21 mouse cellular contexts compared by ENCODE assay signal in genomic region chrX:73931871-73932270, GRCm38 (mm10). TPM values are rescaled to one million over a fixed set of nuclear protein-coding genes. Genes with fewer than 3 reads are reported as not detected.
DNase-seq lines count a peak whose midpoint lies in the region; ATAC-seq and TF ChIP-seq lines count a peak whose summit lies in the region.
"Had no signal": no experiment of that assay in that cellular context is flagged by ENCODE, and none has a peak within 500 bp of the region (broad histone marks: within the 10 kb centered on the region; RNA-seq: fewer than 3 reads in every experiment).

No protein-coding gene starts in this region.

- no peak overlapping the region for H3K27ac ChIP-seq in MEL (ENCODE audit: control insufficient read depth, low read depth, low read length)
- H3K27ac ChIP-seq in intestine, embryonic 14.5 days (ENCODE audit: low read depth), result no peak overlapping the region
- H3K27ac ChIP-seq in stomach, postnatal 0 days (replicated peaks), result no peak overlapping the region
- H3K27ac ChIP-seq: embryonic facial prominence, embryonic 12.5 days; heart, embryonic 10.5 days; hindbrain, embryonic 13.5 days; hindbrain, postnatal 0 days had no signal

- no peak for TF ChIP-seq EP300 in MEL (IDR thresholded peaks at IDR 0.05; ENCODE audit: low read depth in 1 of 2, low read length in 2 of 2)
- TF ChIP-seq EP300 in stomach, postnatal 0 days (optimal IDR thresholded peaks at IDR 0.05), result no peak

- H3K9ac ChIP-seq in MEL (ENCODE audit: control insufficient read depth, low read depth, low read length, poor library complexity, severe bottlenecking), result no peak overlapping the region
- H3K9ac ChIP-seq in intestine, embryonic 14.5 days (ENCODE audit: low read length), result no peak overlapping the region
- H3K9ac ChIP-seq in stomach, postnatal 0 days (ENCODE audit: low read length), result no peak overlapping the region
- H3K9ac ChIP-seq: embryonic facial prominence, embryonic 12.5 days; hindbrain, embryonic 13.5 days had no signal

- intact Hi-C loops in heart, postnatal 25 days (cut with DNase I), result no loop called here

- H3K36me3 ChIP-seq in MEL (ENCODE audit: control insufficient read depth in 1 of 2, insufficient read depth in 2 of 2, low read length in 2 of 2), result no peaks in the 10 kb centered on the region
- H3K36me3 ChIP-seq in intestine, embryonic 14.5 days (ENCODE audit: control insufficient read depth, insufficient read depth, low read length), result no peaks in the 10 kb centered on the region
- H3K36me3 ChIP-seq in stomach, postnatal 0 days (ENCODE audit: control insufficient read depth, insufficient read depth, low read length), result no peaks in the 10 kb centered on the region
- H3K36me3 ChIP-seq: embryonic facial prominence, embryonic 12.5 days; hindbrain, embryonic 13.5 days had no signal

- H3K4me2 ChIP-seq in intestine, embryonic 14.5 days (ENCODE audit: low read length), result no peak overlapping the region
- no peak overlapping the region for H3K4me2 ChIP-seq in stomach, postnatal 0 days (replicated peaks; ENCODE audit: low read depth)
- H3K4me2 ChIP-seq: embryonic facial prominence, embryonic 12.5 days; hindbrain, embryonic 13.5 days had no signal

- H3K4me1 ChIP-seq in MEL (ENCODE audit: control insufficient read depth in 1 of 2, insufficient read depth in 2 of 2, low read length in 2 of 2), result peaks cover 0 to 7% of the 10 kb centered on the region in 2 experiments; a peak in 2 of 4 replicates
- no peaks in the 10 kb centered on the region for H3K4me1 ChIP-seq in intestine, embryonic 14.5 days (replicated peaks; ENCODE audit: control insufficient read depth, insufficient read depth, low read length)
- no peaks in the 10 kb centered on the region for H3K4me1 ChIP-seq in stomach, postnatal 0 days (replicated peaks; ENCODE audit: control insufficient read depth, insufficient read depth)
- H3K4me1 ChIP-seq: embryonic facial prominence, embryonic 12.5 days; heart, embryonic 10.5 days; hindbrain, embryonic 13.5 days had no signal

- no peak for TF ChIP-seq CTCF in MEL (IDR thresholded peaks at IDR 0.05 in 2 of 3, conservative IDR thresholded peaks at IDR 0.05 in 1 of 3; ENCODE audit: control insufficient read depth in 1 of 3, insufficient read depth in 1 of 3, low read depth in 2 of 3, low read length in 3 of 3, poor library complexity in 1 of 3, severe bottlenecking in 1 of 3)
- TF ChIP-seq CTCF in stomach, postnatal 0 days (IDR thresholded peaks at IDR 0.05; ENCODE audit: low read depth), result no peak

- H3K79me2 ChIP-seq in MEL (ENCODE audit: control insufficient read depth, insufficient read depth, low read length, poor library complexity), result no peaks in the 10 kb centered on the region

- TF ChIP-seq RAD21 in MEL (IDR thresholded peaks at IDR 0.05; ENCODE audit: low read depth, low read length), result no peak

- no peak overlapping the region for H3K4me3 ChIP-seq in MEL (ENCODE audit: control insufficient read depth in 1 of 2, insufficient read depth in 1 of 2, low read depth in 2 of 2, low read length in 2 of 2)
- H3K4me3 ChIP-seq in intestine, embryonic 14.5 days (ENCODE audit: low read depth, low read length), result no peak overlapping the region
- H3K4me3 ChIP-seq in stomach, postnatal 0 days (ENCODE audit: low read depth, low read length), result no peak overlapping the region
- H3K4me3 ChIP-seq: embryonic facial prominence, embryonic 12.5 days; heart, embryonic 10.5 days; hindbrain, embryonic 13.5 days had no signal

- 73% methylated on average over 2 of the region's 2 CpGs for WGBS in intestine, embryonic 14.5 days
- WGBS in stomach, postnatal 0 days, result 60% methylated on average over 2 of the region's 2 CpGs

- H3K9me3 ChIP-seq in MEL (replicated peaks; ENCODE audit: insufficient read depth, low read length), result no peaks in the 10 kb centered on the region
- no peaks in the 10 kb centered on the region for H3K9me3 ChIP-seq in intestine, embryonic 14.5 days (ENCODE audit: control insufficient read depth, low read length)
- no peaks in the 10 kb centered on the region for H3K9me3 ChIP-seq in stomach, postnatal 0 days (ENCODE audit: control insufficient read depth, low read length)
- H3K9me3 ChIP-seq: embryonic facial prominence, embryonic 12.5 days; heart, embryonic 10.5 days; hindbrain, embryonic 13.5 days had no signal

- no peak for ATAC-seq in intestine, embryonic 14.5 days (replicated peaks; ENCODE audit: low FRiP score, low TSS enrichment, low read depth)
- peak; percentile 41 for ATAC-seq in stomach, postnatal 0 days (ENCODE audit: low FRiP score, low TSS enrichment)
- ATAC-seq: forebrain, embryonic 14.5 days; hindbrain, postnatal 0 days had no signal

- no peaks in the 10 kb centered on the region for H3K27me3 ChIP-seq in MEL (ENCODE audit: control insufficient read depth in 1 of 2, insufficient read depth in 2 of 2, low read length in 2 of 2)
- H3K27me3 ChIP-seq in intestine, embryonic 14.5 days (replicated peaks; ENCODE audit: control insufficient read depth, insufficient read depth, low read length), result no peaks in the 10 kb centered on the region
- no peaks in the 10 kb centered on the region for H3K27me3 ChIP-seq in stomach, postnatal 0 days (ENCODE audit: control insufficient read depth, insufficient read depth, low read length)
- H3K27me3 ChIP-seq: embryonic facial prominence, embryonic 12.5 days; hindbrain, embryonic 13.5 days had no signal

- peak; percentile 2 for DNase-seq in heart, adult 11 months
- DNase-seq in heart, postnatal 25 days (ENCODE audit: low spot score), result no peak
- no peak for DNase-seq in MEL (ENCODE audit: low read depth, low spot score)
- peak; percentile 9 for DNase-seq in intestine, embryonic 14.5 days (ENCODE audit: low spot score)
- no peak for DNase-seq in stomach, postnatal 0 days (ENCODE audit: low spot score)
- no peak for DNase-seq in spleen, postnatal 36 days (ENCODE audit: low spot score in 2 of 2)
- DNase-seq in testis, postnatal 14 days (ENCODE audit: low spot score), result no peak
- DNase-seq in c-Kit-positive CD71-positive TER-119-positive erythroid progenitor cells, embryonic 14.5 days (ENCODE audit: low spot score), result no peak
- DNase-seq: adrenal gland, postnatal 14 days; cerebellum, adult 2 months; cerebellum, postnatal 14 days; gastrocnemius, postnatal 36 days; heart, adult 18-20 months; heart, postnatal 10 days; kidney, adult 18-20 months had no signal

- TF ChIP-seq POLR2A in MEL (IDR thresholded peaks at IDR 0.05; ENCODE audit: control insufficient read depth in 1 of 2, insufficient read depth in 1 of 2, low read depth in 1 of 2, low read length in 2 of 2, poor library complexity in 1 of 2), result no peak

TF ChIP-seq in MEL, 35 proteins besides CTCF, POLR2A, EP300 and RAD21:
- TF ChIP-seq ETS1 (IDR thresholded peaks at IDR 0.05; ENCODE audit: low read depth, low read length) (no peak), TBP (IDR thresholded peaks at IDR 0.05; ENCODE audit: low read depth, low read length) (no peak), MAFK (IDR thresholded peaks at IDR 0.05; ENCODE audit: borderline replicate concordance, low read depth, low read length) (peak; percentile 63; the same call in 1 of the 2 replicates), SIN3A (IDR thresholded peaks at IDR 0.05; ENCODE audit: low read length) (no peak), SMC3 (IDR thresholded peaks at IDR 0.05; ENCODE audit: low read depth, low read length) (no peak), POLR2AphosphoS2 (IDR thresholded peaks at IDR 0.05; ENCODE audit: low read length) (no peak), MXI1 (IDR thresholded peaks at IDR 0.05; ENCODE audit: low read depth, low read length) (no peak)

RNA-seq across cellular contexts. Expression of gene Renbp, which starts 1.2 kb away (rescaled TPM):
- 1 to 10 TPM; 5.8 to 6.2 TPM for total RNA-seq in heart, postnatal 25 days (2021)
- total RNA-seq in MEL (2012; rRNA removed), result 18.8 and 22.7 TPM in 2 replicates
- polyA plus RNA-seq in MEL (2012; ENCODE audit: insufficient read depth in 1 of 2, insufficient read length in 2 of 2, low read depth in 1 of 2, low replicate concordance in 2 of 2, missing spikeins in 1 of 2), result 10 to 100 TPM in 1 of 2 experiments, not detected in 1; 38.0 TPM
- 59.3 and 63.8 TPM in 2 replicates for polyA plus RNA-seq in intestine, embryonic 14.5 days (2014; fragmentation: Nextera tagmentation; extraction: Ambion mirVana)
- polyA plus RNA-seq in stomach, postnatal 0 days (2015; fragmentation: Nextera tagmentation; extraction: Ambion mirVana), result 19.2 and 19.7 TPM in 2 replicates

RNA-seq across cellular contexts. Expression of gene Naa10, which starts 10.1 kb away (rescaled TPM):
- 10 to 100 TPM; 61.5 to 69.3 TPM for total RNA-seq in heart, postnatal 25 days (2021)
- total RNA-seq in MEL (2012; rRNA removed), result 155 and 174 TPM in 2 replicates
- polyA plus RNA-seq in MEL (2012; ENCODE audit: insufficient read depth in 1 of 2, insufficient read length in 2 of 2, low read depth in 1 of 2, low replicate concordance in 2 of 2, missing spikeins in 1 of 2), result 100 to 1,000 TPM; 253 to 417 TPM
- polyA plus RNA-seq in intestine, embryonic 14.5 days (2014; fragmentation: Nextera tagmentation; extraction: Ambion mirVana), result 155 and 169 TPM in 2 replicates
- polyA plus RNA-seq in stomach, postnatal 0 days (2015; fragmentation: Nextera tagmentation; extraction: Ambion mirVana), result 82.6 and 88.2 TPM in 2 replicates

RNA-seq across cellular contexts. Expression of gene Arhgap4, which starts 10.2 kb away (rescaled TPM):
- 1 to 10 TPM; 1.5 to 1.8 TPM for total RNA-seq in heart, postnatal 25 days (2021)
- 9.6 and 10.3 TPM in 2 replicates for total RNA-seq in MEL (2012; rRNA removed)
- 10 to 100 TPM in 1 of 2 experiments, not detected in 1; 24.5 TPM for polyA plus RNA-seq in MEL (2012; ENCODE audit: insufficient read depth in 1 of 2, insufficient read length in 2 of 2, low read depth in 1 of 2, low replicate concordance in 2 of 2, missing spikeins in 1 of 2)
- 4.1 and 4.3 TPM in 2 replicates for polyA plus RNA-seq in intestine, embryonic 14.5 days (2014; fragmentation: Nextera tagmentation; extraction: Ambion mirVana)
- polyA plus RNA-seq in stomach, postnatal 0 days (2015; fragmentation: Nextera tagmentation; extraction: Ambion mirVana), result 1.2 TPM in 2 replicates

RNA-seq across cellular contexts. Expression of gene Hcfc1, which starts 34.3 kb away (rescaled TPM):
- 10 to 100 TPM; 39.3 to 41.8 TPM for total RNA-seq in heart, postnatal 25 days (2021)
- 53.6 and 60.0 TPM in 2 replicates for total RNA-seq in MEL (2012; rRNA removed)
- 100 to 1,000 TPM in 1 of 2 experiments, 10 to 100 TPM in 1; 40.8 to 146 TPM for polyA plus RNA-seq in MEL (2012; ENCODE audit: insufficient read depth in 1 of 2, insufficient read length in 2 of 2, low read depth in 1 of 2, low replicate concordance in 2 of 2, missing spikeins in 1 of 2)
- polyA plus RNA-seq in intestine, embryonic 14.5 days (2014; fragmentation: Nextera tagmentation; extraction: Ambion mirVana), result 66.5 and 74.8 TPM in 2 replicates
- polyA plus RNA-seq in stomach, postnatal 0 days (2015; fragmentation: Nextera tagmentation; extraction: Ambion mirVana), result 16.1 and 16.5 TPM in 2 replicates

RNA-seq across cellular contexts. Expression of gene L1cam, which starts 36.0 kb away (rescaled TPM):
- total RNA-seq in heart, postnatal 25 days (2021), result 1 to 10 TPM; 2.2 to 2.3 TPM
- total RNA-seq in MEL (2012; rRNA removed), result 0.52 and 0.73 TPM in 2 replicates
- under 1 TPM in 1 of 2 experiments, not detected in 1; 0.96 TPM for polyA plus RNA-seq in MEL (2012; ENCODE audit: insufficient read depth in 1 of 2, insufficient read length in 2 of 2, low read depth in 1 of 2, low replicate concordance in 2 of 2, missing spikeins in 1 of 2)
- polyA plus RNA-seq in intestine, embryonic 14.5 days (2014; fragmentation: Nextera tagmentation; extraction: Ambion mirVana), result 15.1 and 18.0 TPM in 2 replicates
- polyA plus RNA-seq in stomach, postnatal 0 days (2015; fragmentation: Nextera tagmentation; extraction: Ambion mirVana), result 3.9 and 5.8 TPM in 2 replicates
- total RNA-seq: hematopoietic stem cell, adult 5-6 weeks had no signal

Comparison
In these comparisons a context has a peak if more than half of its experiments do, and no peak if none do; other contexts are left out.
1. DNase-seq: peak in heart, adult 11 months (single experiment) and intestine, embryonic 14.5 days (single experiment); none in heart, postnatal 25 days (single experiment), MEL (single experiment), stomach, postnatal 0 days (single experiment), spleen, postnatal 36 days (0 of 2), testis, postnatal 14 days (single experiment) and c-Kit-positive CD71-positive TER-119-positive erythroid progenitor cells, embryonic 14.5 days (single experiment).